Mouse (Mus musculus) lung, postnatal 4 days (tissue): Measurements from ENCODE around the gene 6330403K07Rik.

Experiments
- DNase-seq, 2 experiments: peaks; one replicate each; pipeline ENCODE4 v3.0.0; 2021

6330403K07Rik gene

GRCm38 (mm10) chr11:71033163-71033761, at the start of gene 6330403K07Rik:
6330403K07Rik (minus strand) TSS chr11:71033513.
- peak; percentile 59 to 82 for DNase-seq

- DNase-seq: no peak
Measured at GRCm38 (mm10) chr11:71076342-71076741, 43.0 kb upstream of the 6330403K07Rik start.

GRCm38 (mm10) chr11:71052554-71052953, 19.2 kb upstream of the 6330403K07Rik start:
- peak in 1 of 2 experiments; percentile 11 for DNase-seq

GRCm38 (mm10) chr11:71039526-71040298, 6.4 kb upstream of the 6330403K07Rik start:
- no peak for DNase-seq

- DNase-seq: no peak
Measured at GRCm38 (mm10) chr11:71032491-71033162, 686 bp downstream of the 6330403K07Rik start.

GRCm38 (mm10) chr11:71032070-71032469, 1.2 kb downstream of the 6330403K07Rik start:
- no peak for DNase-seq

- no peak for DNase-seq
Measured at GRCm38 (mm10) chr11:71029403-71030118, 3.8 kb downstream of the 6330403K07Rik start.

- DNase-seq: no peak
Measured at GRCm38 (mm10) chr11:71028280-71028679, 5.0 kb downstream of the 6330403K07Rik start.

- DNase-seq: peak; percentile 98 to 100
Measured at GRCm38 (mm10) chr11:71019201-71020068, 13.9 kb downstream of the 6330403K07Rik start, which contains the start of the genes Mis12 and Derl2. Mis12 (plus strand) TSS chr11:71019611. Derl2 (minus strand) TSS chr11:71019841.

GRCm38 (mm10) chr11:71018416-71019200, 14.7 kb downstream of the 6330403K07Rik start:
- no peak for DNase-seq

GRCm38 (mm10) chr11:71017051-71017450, 16.3 kb downstream of the 6330403K07Rik start:
- no peak for DNase-seq

- DNase-seq: peak in 1 of 2 experiments; percentile 46
Measured at GRCm38 (mm10) chr11:71012743-71013142, 20.6 kb downstream of the 6330403K07Rik start.

- no peak for DNase-seq
Measured at GRCm38 (mm10) chr11:71008321-71008720, 25.0 kb downstream of the 6330403K07Rik start.

- peak in 1 of 2 experiments; percentile 13 for DNase-seq
Measured at GRCm38 (mm10) chr11:71007831-71008230, 25.5 kb downstream of the 6330403K07Rik start.

- DNase-seq: no peak
Measured at GRCm38 (mm10) chr11:71007026-71007425, 26.3 kb downstream of the 6330403K07Rik start.

GRCm38 (mm10) chr11:71005046-71005445, 28.3 kb downstream of the 6330403K07Rik start:
- DNase-seq: no peak

GRCm38 (mm10) chr11:71004316-71004773, 29.0 kb downstream of the 6330403K07Rik start, which contains the start of gene Dhx33:
Dhx33 (minus strand) TSS chr11:71004437.
- peak; percentile 98 for DNase-seq

GRCm38 (mm10) chr11:71003611-71004315, 29.6 kb downstream of the 6330403K07Rik start:
- DNase-seq: no peak

- DNase-seq: no peak
Measured at GRCm38 (mm10) chr11:71001167-71001566, 32.1 kb downstream of the 6330403K07Rik start.
